Mouse (Mus musculus) embryonic stem cell, embryonic (primary cell): ENCODE data around the gene Gng8.

Experiments used
- CTCF ChIA-PET, 4 experiments: fragments of 300-600 bp in 2 of 4; fragments of 350-600 bp in 2 of 4; sonication (Branson Sonifier 250); formaldehyde crosslinking; loops; one replicate each; lab custom pipeline; 2022; ENCODE audit warnings: inconsistent platforms in 2 of 4; lab: Charles Lee
- POLR2A ChIA-PET, 4 experiments: fragments of 300-600 bp in 2 of 4; fragments of 350-600 bp in 2 of 4; sonication (Branson Sonifier 250); formaldehyde crosslinking; loops; one replicate each; lab custom pipeline; 2022; ENCODE audit warnings: antibody characterized with exemption in 4 of 4, inconsistent platforms in 1 of 4; lab: Charles Lee

Gene Gng8

DNA sequence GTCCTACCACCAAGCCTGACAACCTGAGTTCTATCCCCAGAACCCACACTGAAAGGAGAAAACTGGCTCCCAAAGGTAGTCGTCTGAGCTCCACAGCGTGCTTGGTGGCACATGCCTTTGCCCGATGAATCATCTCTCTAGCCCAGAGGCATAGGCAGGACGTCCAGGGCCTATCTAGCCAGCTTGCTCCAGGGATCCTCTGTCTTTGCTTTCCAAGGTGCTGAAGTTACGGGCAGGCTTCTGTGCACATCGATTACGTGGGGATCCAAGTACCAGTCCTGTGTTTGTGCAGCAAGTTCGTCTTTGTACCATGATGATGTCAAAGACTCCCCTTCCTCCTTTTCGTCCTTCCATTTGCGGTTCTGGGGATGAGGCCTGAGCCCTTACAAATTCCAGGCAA lies 20.0 kb upstream of the Gng8 start:
- ChIA-PET CTCF (interaction anchor here (0.6 to 1.9 kb wide), 6 partner anchors 11 to 57 kb away, joined by 3 to 5 read pairs (median 3); no protein-coding TSS in a partner anchor), POLR2A (interaction anchor here (0.7 to 1.7 kb wide), 5 partner anchors 9 to 29 kb away, joined by 3 to 5 read pairs (median 4); partner anchors contain the start of genes Gng8 (in 2 of the 4) and Prkd2 (in 1 of the 4))

DNA sequence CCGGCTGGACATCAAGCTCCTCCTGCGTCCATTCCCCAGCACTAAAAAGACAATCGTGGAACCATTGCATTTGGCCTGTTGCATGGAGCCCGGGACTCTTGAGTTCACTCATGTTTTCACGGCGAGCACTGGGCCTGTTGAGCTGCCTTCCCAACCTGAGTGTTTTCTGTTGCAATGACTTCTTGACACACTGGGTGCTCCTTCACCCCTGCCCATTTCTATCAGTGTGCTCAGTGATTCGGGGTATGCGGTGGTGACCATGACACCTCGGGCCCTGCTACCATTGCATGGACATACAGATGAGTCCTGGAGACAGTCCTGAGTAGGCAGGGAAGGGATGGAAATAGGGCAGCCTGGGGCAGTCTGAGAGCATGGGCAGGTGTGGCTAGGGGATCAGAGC lies 19.1 kb upstream of the Gng8 start:
- ChIA-PET CTCF (interaction anchor here in 3 of 4 experiments (0.8 to 1.9 kb wide), 5 partner anchors 11 to 47 kb away, joined by 3 to 4 read pairs (median 3); partner anchors contain the start of gene Gng8 (in 1 of the 3)), POLR2A (interaction anchor here in 3 of 4 experiments (0.7 to 1.7 kb wide), 4 partner anchors 10 to 24 kb away, joined by 3 to 4 read pairs (median 3); partner anchors contain the start of gene Gng8 (in 1 of the 3))

DNA sequence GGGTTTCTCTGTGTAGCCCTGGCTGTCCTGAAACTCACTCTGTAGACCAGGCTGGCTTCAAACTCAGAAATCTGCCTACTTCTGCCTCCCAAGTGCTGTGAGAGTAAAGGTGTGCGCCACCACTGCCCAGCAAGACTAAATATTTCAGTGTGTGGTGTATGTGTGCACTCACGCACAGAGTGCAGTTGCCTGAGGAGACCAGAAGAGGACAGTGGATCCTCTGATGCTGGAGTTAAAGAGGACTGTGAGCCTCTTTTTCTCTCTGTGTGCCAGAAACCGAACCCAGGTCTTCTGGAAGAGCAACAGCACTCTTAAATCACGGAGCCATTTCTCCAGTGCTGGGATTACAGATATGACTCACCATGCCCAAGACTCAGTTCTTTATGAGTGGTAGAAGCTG lies 18.2 kb upstream of the Gng8 start:
- ChIA-PET POLR2A (interaction anchor here in 3 of 4 experiments (0.6 to 3.6 kb wide), 16 partner anchors 10 to 183 kb away, joined by 3 to 20 read pairs (median 7); partner anchors contain the start of genes Gng8 (in 2 of the 3), Ptgir (in 1 of the 3) and Slc1a5 (in 1 of the 3)), CTCF (interaction anchor here (0.6 to 4.1 kb wide), 25 partner anchors 9 to 812 kb away, joined by 3 to 78 read pairs (median 5); partner anchors contain the start of genes Gng8 (in 3 of the 4), Prkd2 (in 1 of the 4) and Zfp541 (in 1 of the 4))

DNA sequence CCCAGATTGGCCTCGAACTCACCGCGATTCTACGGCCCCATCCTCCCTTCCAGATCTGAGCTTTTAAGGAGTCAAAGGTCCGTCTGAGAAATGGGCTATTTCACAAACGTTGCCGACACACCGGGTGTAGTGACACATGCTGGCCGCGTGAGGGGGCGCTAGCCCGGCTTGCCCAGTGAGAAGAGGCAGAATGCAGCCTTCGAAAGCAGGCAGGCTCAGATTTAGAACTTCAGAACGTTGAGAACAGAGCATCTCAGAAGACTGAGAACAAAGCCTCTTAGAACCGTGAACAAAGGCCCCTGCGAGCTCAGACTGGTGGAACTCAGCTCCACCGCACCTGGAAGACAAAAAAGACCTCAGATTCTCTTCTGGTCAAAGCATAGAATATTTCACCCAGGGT lies 17.4 kb upstream of the Gng8 start:
- CTCF ChIA-PET: interaction anchor here (0.6 to 4.1 kb wide), 48 partner anchors 8 to 245 kb away, joined by 3 to 78 read pairs (median 5); partner anchors contain the start of genes Gng8 (in 3 of the 4), Calm3 (in 1 of the 4), Prkd2 (in 1 of the 4) and Psg16 (in 1 of the 4)
- POLR2A ChIA-PET: interaction anchor here (0.5 to 3.6 kb wide), 49 partner anchors 8 to 914 kb away, joined by 3 to 29 read pairs (median 5); partner anchors contain the start of genes Gng8 (in 3 of the 4), Slc1a5 (in 3 of the 4), Calm3 (in 2 of the 4) and Ptgir (in 1 of the 4)

DNA sequence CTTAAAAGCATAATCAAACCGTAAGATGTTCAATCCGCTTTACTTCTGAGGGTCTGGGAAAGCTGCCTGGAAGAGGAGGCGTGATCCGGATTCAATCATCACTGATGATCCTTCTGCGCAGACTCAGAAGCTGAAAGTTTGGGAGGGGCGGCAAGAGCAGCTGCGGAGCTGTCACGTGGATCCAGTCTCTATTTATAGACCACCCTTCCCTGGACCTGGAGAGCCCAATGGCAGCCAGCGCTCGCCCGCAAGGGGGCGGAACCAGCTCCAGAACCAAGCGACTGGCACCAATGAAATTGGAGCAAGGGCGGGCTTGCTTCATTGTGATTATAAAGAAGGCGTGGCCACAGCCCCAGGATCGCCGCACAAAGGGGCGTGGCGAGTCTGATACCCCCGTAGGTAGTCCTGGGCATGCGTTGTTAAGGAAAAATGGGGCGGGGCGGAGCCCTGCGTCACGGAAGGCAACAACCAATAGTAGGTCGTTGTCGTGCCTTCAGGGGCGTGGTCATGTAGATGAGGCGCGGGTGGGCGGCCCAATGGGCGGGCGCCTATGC lies 16.8 kb upstream of the Gng8 start:
- CTCF ChIA-PET: interaction anchor here (0.6 to 4.1 kb wide), 45 partner anchors 9 to 245 kb away, joined by 3 to 78 read pairs (median 5); partner anchors contain the start of genes Gng8 (in 4 of the 4), Calm3 (in 1 of the 4), Prkd2 (in 1 of the 4) and Psg16 (in 1 of the 4)

DNA sequence AGATGAGACGGTGACA lies 16.5 kb upstream of the Gng8 start, which contains the start of gene Dact3:
Dact3 (plus strand) TSS at position 8 of the 16 bp plus-strand sequence.
- POLR2A ChIA-PET: interaction anchor here (0.5 to 3.6 kb wide), 39 partner anchors 9 to 181 kb away, joined by 3 to 29 read pairs (median 5); partner anchors contain the start of genes Gng8 (in 4 of the 4), Slc1a5 (in 3 of the 4), Calm3 (in 2 of the 4) and Ap2s1 (in 1 of the 4)
- CTCF ChIA-PET: interaction anchor here (0.6 to 4.1 kb wide), 37 partner anchors 9 to 246 kb away, joined by 3 to 78 read pairs (median 6); partner anchors contain the start of genes Gng8 (in 4 of the 4), Calm3 (in 1 of the 4) and Psg16 (in 1 of the 4)

More for the DNA sequence above, 16.8 kb upstream of the Gng8 start:
- POLR2A ChIA-PET: interaction anchor here (0.5 to 3.6 kb wide), 47 partner anchors 9 to 915 kb away, joined by 3 to 29 read pairs (median 5); partner anchors contain the start of genes Gng8 (in 4 of the 4), Slc1a5 (in 3 of the 4), Calm3 (in 2 of the 4) and Ap2s1 (in 1 of the 4)

DNA sequence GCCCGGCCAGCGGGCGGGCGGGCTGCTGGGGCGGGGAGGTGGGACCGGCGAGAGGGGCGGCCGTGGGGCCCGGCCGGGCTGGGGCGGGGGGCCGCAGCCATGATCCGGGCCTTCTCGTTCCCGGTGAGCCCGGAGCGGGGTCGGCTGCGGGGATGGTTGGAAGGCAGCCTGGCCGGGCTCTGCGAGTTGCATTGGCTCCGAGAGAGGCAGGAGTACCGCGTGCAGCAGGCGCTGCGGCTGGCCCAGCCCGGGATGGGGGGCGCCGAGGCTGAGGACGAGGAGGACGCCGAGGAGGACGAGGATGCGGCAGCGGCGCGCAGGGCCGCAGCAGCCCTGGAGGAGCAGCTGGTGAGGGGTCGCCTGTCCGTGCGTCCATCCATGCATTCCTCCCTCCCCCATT lies 16.3 kb upstream of the Gng8 start:
- POLR2A ChIA-PET: interaction anchor here (0.5 to 3.6 kb wide), 40 partner anchors 9 to 181 kb away, joined by 3 to 29 read pairs (median 5); partner anchors contain the start of genes Gng8 (in 4 of the 4), Slc1a5 (in 3 of the 4), Calm3 (in 2 of the 4) and Ap2s1 (in 1 of the 4)
- CTCF ChIA-PET: interaction anchor here in 3 of 4 experiments (0.6 to 4.1 kb wide), 34 partner anchors 9 to 246 kb away, joined by 3 to 78 read pairs (median 6); partner anchors contain the start of genes Gng8 (in 3 of the 3), Calm3 (in 1 of the 3) and Psg16 (in 1 of the 3)

DNA sequence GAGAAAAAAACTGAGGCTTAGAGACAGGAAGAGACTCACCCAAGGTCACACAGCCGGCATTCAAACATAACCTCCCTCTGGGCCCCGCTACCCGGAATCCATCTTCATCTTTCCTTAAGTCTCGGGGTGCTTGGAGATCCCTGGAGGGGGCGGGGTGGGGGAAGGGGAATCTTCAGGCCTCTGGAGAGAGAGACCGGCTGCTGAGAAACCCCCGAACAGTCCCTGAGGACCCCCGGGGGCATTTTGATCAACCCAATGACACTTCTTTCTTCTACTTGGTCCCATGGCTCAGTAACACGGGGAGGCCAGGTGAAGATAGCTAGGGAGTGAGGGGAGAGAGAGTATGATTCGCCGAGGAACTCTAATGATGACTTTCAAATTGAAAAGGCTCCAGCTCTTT lies 15.6 kb upstream of the Gng8 start:
- ChIA-PET POLR2A (interaction anchor here in 3 of 4 experiments (0.7 to 3.6 kb wide), 9 partner anchors 9 to 146 kb away, joined by 3 to 20 read pairs (median 7); partner anchors contain the start of gene Gng8 (in 2 of the 3)), CTCF (interaction anchor here in 1 of 4 experiments (1.0 to 4.1 kb wide), 6 partner anchors 15 to 247 kb away, joined by 5 to 78 read pairs (median 14); partner anchors contain the start of gene Gng8)

DNA sequence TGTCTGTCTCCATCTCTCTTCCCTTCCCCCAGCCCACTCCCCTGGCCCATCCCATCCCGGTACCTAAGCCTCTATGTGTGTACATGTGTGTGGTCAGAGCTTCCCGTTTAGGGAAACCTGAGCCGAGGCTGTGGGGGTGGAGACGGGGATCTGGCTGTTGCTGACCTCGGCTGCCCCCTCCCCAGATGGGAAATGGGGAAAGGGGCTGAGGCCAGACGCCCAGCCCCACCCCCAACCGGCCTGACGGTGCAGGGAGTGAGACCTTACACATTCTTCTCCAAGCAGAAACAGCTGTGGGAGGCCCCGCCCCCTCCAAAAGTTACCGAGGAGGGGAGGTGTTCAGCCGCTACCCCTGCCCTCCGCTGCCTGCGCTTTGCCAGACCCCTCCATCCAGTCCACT lies 15.0 kb upstream of the Gng8 start:
- POLR2A ChIA-PET: interaction anchor here in 3 of 4 experiments (0.8 to 3.6 kb wide), 7 partner anchors 8 to 27 kb away, joined by 3 to 20 read pairs (median 7); partner anchors contain the start of gene Gng8 (in 2 of the 3)
- CTCF ChIA-PET: interaction anchor here in 1 of 4 experiments (1.0 to 4.1 kb wide), 4 partner anchors 15 to 60 kb away, joined by 5 to 78 read pairs (median 10); partner anchors contain the start of gene Gng8

DNA sequence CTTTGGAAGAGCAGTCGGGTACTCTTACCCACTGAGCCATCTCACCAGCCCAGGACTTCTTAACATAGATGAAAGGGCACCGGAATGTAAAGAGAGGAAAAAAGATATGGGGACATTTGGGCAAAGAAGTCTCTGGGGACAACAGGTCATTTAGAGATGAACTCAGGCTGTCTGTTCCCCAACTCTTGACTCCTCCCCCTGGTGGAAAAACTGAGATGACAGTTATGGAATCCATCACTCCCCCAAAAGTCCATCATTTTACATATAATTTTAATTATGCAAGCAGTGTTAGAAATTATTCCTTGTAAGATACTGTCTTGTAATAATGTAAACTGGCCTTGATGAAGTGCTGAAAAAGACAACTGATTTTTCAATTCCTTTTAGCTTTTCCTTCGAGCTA lies 13.9 kb upstream of the Gng8 start:
- CTCF ChIA-PET: interaction anchor here in 2 of 4 experiments (0.7 to 1.0 kb wide), 2 partner anchors 13 to 17 kb away, joined by 3 read pairs; no protein-coding TSS in a partner anchor
- POLR2A ChIA-PET: interaction anchor here in 1 of 4 experiments (2.7 kb wide), 1 partner anchor 14 kb away, joined by 9 read pairs; the partner anchor contains the start of gene Gng8

DNA sequence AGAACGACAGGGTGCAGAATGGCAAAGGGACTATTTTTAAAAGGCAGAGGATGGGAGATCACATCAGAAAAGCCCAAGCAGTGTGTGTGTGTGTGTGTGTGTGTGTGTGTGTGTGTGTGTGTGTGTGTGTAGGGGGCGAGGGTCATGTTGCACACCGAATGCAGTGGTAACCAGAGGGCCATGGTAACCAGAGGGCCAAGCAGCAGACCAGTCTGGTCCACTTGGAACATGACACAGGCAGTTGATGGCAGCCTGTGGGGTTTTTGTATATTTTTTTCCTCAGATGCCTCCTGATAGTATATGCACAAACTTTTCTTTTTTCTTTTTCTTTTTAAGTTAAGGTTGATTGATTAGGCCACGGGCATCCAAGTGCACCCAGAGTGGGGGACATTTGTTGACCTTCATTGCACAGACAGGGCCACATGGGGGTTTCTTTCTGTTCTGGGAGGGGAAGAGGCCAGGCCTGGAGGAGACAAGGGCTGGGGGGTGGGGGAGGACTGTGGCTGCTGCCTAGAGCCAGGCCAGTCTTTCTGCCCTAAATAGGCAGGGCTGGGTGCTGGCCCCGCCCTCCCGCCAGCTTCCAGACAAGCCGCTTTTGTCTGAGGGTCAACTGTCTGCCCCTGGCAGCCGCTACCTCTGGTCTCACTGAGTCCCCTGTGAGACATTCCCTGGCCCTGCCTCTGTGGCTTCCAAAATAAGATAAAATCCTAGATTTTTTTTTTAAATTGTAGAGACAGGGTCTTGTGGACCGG lies 11.6 kb upstream of the Gng8 start:
- POLR2A ChIA-PET: interaction anchor here in 2 of 4 experiments (0.6 to 2.2 kb wide), 4 partner anchors 12 to 88 kb away, joined by 3 to 10 read pairs (median 4); partner anchors contain the start of genes Gng8 (in 1 of the 2) and Ptgir (in 1 of the 2)
- CTCF ChIA-PET: interaction anchor here in 2 of 4 experiments (0.5 to 2.1 kb wide), 2 partner anchors 15 to 128 kb away, joined by 4 to 8 read pairs; no protein-coding TSS in a partner anchor

DNA sequence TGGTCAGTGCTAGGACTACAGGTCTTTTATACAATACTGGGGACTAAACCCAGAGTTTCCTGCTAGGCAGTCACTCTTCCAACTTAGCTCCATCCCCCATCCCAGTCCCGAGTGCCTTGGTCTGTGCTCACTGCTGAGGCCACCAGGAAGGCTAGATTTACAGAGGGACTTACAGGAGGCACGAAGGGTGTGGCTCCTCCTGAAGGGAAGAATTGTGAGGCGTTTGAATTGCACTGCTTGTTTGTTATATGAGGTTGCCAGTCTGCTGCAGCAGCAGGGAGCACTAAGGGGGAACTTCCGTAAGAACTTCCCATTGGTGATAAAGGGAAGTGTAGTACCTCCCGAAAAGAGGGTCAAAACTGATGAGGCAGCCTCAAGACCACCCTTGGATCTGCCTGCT lies 11.0 kb upstream of the Gng8 start:
- POLR2A ChIA-PET: interaction anchor here in 2 of 4 experiments (0.6 to 2.2 kb wide), 6 partner anchors 11 to 88 kb away, joined by 3 to 10 read pairs (median 4); partner anchors contain the start of genes Gng8 (in 1 of the 2) and Ptgir (in 1 of the 2)
- CTCF ChIA-PET: interaction anchor here in 3 of 4 experiments (0.5 to 3.0 kb wide), 5 partner anchors 11 to 127 kb away, joined by 4 to 11 read pairs (median 5); partner anchors contain the start of gene Gng8 (in 1 of the 3)

DNA sequence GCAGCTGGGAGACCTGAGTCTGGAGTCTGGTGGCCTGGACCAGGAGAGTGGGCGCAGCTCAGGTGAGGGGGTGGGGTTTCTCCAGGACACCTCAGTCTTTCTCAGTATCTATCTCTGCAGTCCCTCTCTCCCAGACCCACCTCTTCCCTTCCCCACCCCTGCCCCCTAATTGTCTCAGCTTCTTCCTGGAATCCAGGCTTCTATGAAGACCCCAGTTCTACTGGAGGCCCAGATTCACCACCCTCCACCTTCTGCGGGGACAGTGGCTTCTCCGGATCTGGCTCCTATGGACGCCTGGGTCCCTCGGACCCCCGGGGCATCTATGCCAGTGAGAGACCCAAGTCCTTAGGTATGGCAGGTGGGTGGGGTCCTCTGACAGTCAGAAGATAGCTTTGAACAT lies 8.4 kb upstream of the Gng8 start:
- CTCF ChIA-PET: interaction anchor here (0.6 to 3.0 kb wide), 7 partner anchors 9 to 41 kb away, joined by 3 to 15 read pairs (median 4); partner anchors contain the start of genes Gng8 (in 3 of the 4) and Dact3 (in 1 of the 4)
- POLR2A ChIA-PET: interaction anchor here in 3 of 4 experiments (1.6 to 2.9 kb wide), 3 partner anchors 9 to 14 kb away, joined by 5 to 8 read pairs (median 6); partner anchors contain the start of gene Gng8 (in 1 of the 3)

DNA sequence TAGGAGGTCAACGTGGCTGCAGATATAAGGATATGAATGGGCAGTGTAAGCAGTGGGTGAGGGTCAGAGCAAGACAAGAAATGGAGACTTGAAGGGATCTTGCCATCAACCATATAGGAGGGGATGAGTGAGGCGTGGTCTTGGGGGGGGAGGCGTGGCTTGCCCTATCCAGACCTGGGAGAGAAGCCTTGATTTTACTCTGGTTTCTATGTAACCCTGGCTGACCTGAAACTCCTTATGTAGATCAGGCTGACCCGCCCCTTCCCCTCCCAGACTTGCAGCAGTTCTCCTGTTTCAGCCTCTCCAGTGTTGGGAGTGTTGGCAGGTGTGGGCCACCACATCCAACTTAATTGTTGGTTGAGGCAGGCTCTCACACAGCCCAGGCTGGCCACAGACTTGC lies 7.3 kb upstream of the Gng8 start:
- CTCF ChIA-PET: interaction anchor here in 2 of 4 experiments (0.9 to 2.1 kb wide), 8 partner anchors 10 to 118 kb away, joined by 3 to 15 read pairs (median 4); partner anchors contain the start of genes Calm3 (in 1 of the 2), Dact3 (in 1 of the 2) and Pnmal2 (in 1 of the 2)

DNA sequence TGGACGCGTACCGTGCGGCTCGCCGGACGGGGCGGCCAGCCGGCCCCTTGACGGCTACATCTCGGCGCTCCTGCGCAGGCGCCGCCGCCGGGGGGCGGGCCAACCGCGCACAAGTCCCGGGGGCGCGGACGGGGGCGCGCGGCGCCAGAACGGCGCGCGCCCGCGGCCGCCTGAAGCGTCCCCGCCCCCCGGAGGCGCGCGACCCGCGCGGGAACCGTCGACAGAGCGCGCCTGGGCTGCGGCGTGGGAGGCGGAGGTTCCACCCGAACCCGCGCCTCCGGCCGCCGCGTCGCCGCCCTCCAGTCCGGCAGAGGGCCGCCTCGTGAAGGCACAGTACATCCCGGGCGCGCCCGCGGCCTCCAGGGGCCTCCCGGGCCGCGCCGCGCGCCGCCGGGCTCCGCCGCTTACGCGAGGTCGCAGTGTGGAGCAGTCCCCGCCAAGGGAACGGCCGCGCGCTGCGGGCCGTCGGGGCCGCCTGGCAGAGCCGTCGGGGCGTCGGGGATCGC lies 6.3 kb upstream of the Gng8 start:
- ChIA-PET CTCF (interaction anchor here in 1 of 4 experiments (0.7 to 1.7 kb wide), 6 partner anchors 10 to 117 kb away, joined by 3 to 5 read pairs (median 3); partner anchors contain the start of genes Calm3 and Pnmal2), POLR2A (interaction anchor here in 3 of 4 experiments (0.8 to 2.9 kb wide), 8 partner anchors 9 to 15 kb away, joined by 3 to 8 read pairs (median 4); partner anchors contain the start of gene Dact3 (in 2 of the 3))

More for the DNA sequence above, 7.3 kb upstream of the Gng8 start:
- POLR2A ChIA-PET: interaction anchor here in 3 of 4 experiments (0.6 to 2.9 kb wide), 13 partner anchors 8 to 598 kb away, joined by 3 to 8 read pairs (median 4); partner anchors contain the start of genes Calm3 (in 2 of the 3), Dact3 (in 2 of the 3) and Ccdc9 (in 1 of the 3)

DNA sequence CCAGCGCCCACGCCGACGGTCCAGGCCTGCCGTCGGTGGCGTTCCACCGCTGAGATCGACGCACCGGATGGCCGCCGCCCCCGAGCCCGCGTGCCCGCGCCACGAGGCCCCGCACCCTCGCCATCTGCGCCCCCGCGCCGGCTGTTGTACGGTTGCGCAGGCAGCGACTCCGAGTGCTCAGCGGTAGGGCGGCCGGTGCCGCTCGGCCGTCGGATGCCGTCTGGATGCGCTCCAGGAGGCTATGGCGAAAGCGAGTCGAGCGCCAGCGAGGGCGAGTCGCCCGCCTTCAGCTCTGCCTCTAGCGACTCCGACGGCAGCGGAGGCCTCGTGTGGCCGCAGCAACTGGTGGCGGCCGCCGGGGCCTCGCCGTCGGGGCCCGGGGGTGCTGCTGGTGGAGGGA lies 5.7 kb upstream of the Gng8 start:
- ChIA-PET CTCF (interaction anchor here in 1 of 4 experiments (1.0 kb wide), 1 partner anchor 9 kb away, joined by 4 read pairs; no protein-coding TSS in a partner anchor), POLR2A (interaction anchor here in 3 of 4 experiments (0.6 to 1.6 kb wide), 3 partner anchors 11 to 163 kb away, joined by 3 to 4 read pairs (median 4); partner anchors contain the start of gene Dact3 (in 1 of the 3))
